Mouse (Mus musculus) heart, postnatal 0 days (tissue): Measurements from ENCODE around the gene Pla1a. TPM values are rescaled to one million over a fixed set of nuclear protein-coding genes. Genes with fewer than 3 reads are reported as not detected.

Source experiments
- ATAC-seq: fragments of 200-750 bp; cut with Nextera tagmentation; 2 replicates; pipeline ENCODE4 v1.8.0; 2017; ENCODE audit warnings: low read depth, moderate number of reproducible peaks, moderate library complexity; ENCODE audit not compliant: insufficient read depth
- DNase-seq: peaks from one replicate; pipeline ENCODE4 v3.0.0-alpha.2; 2016; ENCODE audit warnings: low spot score
- H3K27ac ChIP-seq: fragments of 300-500 bp; sonication (generic); 2 replicates; pipeline ENCODE4 v1.5.1; 2014; ENCODE audit warnings: low read depth, mild to moderate bottlenecking
- H3K27me3 ChIP-seq: fragments of 300-500 bp; sonication (generic); 2 replicates; pipeline ENCODE4 v1.6.1; 2014; ENCODE audit warnings: low read length, mixed read lengths; ENCODE audit not compliant: control insufficient read depth, insufficient read depth
- H3K36me3 ChIP-seq: fragments of 300-500 bp; sonication (generic); replicated peaks from 2 replicates; pipeline ENCODE4 v1.6.1; 2014; ENCODE audit warnings: low read length, mixed read lengths; ENCODE audit not compliant: control insufficient read depth, insufficient read depth
- H3K4me1 ChIP-seq: fragments of 300-500 bp; sonication (generic); 2 replicates; pipeline ENCODE4 v1.6.1; 2014; ENCODE audit warnings: antibody characterized with exemption; ENCODE audit not compliant: control insufficient read depth, insufficient read depth
- H3K4me2 ChIP-seq: fragments of 300-500 bp; sonication (generic); 2 replicates; pipeline ENCODE4 v1.6.1; 2014; ENCODE audit warnings: low read depth, mild to moderate bottlenecking, low read length, moderate library complexity
- H3K4me3 ChIP-seq: fragments of 300-500 bp; sonication (generic); 2 replicates; pipeline ENCODE4 v1.5.1; 2014; ENCODE audit warnings: low read depth, low read length
- H3K9ac ChIP-seq: fragments of 300-500 bp; sonication (generic); replicated peaks from 2 replicates; pipeline ENCODE4 v1.6.1; 2014; ENCODE audit warnings: low read depth, low read length, mixed read lengths
- H3K9me3 ChIP-seq: fragments of 300-500 bp; sonication (generic); replicated peaks from 2 replicates; pipeline ENCODE4 v1.6.1; 2016; ENCODE audit warnings: low read length; ENCODE audit not compliant: control insufficient read depth
- CTCF ChIP-seq: IDR thresholded peaks from 2 replicates; pipeline ENCODE4 v1.5.1; 2016; ENCODE audit warnings: antibody characterized with exemption, control low read depth, low read depth
- EP300 ChIP-seq: IDR thresholded peaks from 2 replicates; pipeline ENCODE4 v1.6.1; 2016; ENCODE audit warnings: antibody characterized with exemption, low read depth
- WGBS: fragments of 180-500 bp; shearing (Covaris S2); extraction: QIAGEN DNeasy Blood & Tissue Kit; methylation state at CpG from one replicate; pipeline ENCODE4 v1.1.7; 2014; 5-methylcytosine and 5-hydroxymethylcytosine counted together
- polyA plus RNA-seq: library from polyadenylated mRNA; unstranded; fragments of >200 nt; fragmentation: Nextera tagmentation; extraction: Ambion mirVana; gene quantifications from 2 replicates; pipeline ENCODE4 v1.2.1, GENCODE M21; 2015
- total RNA-seq: library from RNA; depleted of rRNA; stranded (reverse); fragments of >200 nt; gene quantifications from 2 replicates; pipeline ENCODE4 v1.2.3, GENCODE M21; 2014; ENCODE audit warnings: low replicate concordance

Gene Pla1a
- total and polyA plus RNA-seq, 2 experiments from 2014 or later: 4.9 to 13.4 TPM

GRCm38 (mm10) chr16:38396155-38396554 is 36.8 kb downstream of the Pla1a start:
- 24% methylated on average over 13 of the region's 13 CpGs for whole genome bisulfite sequencing
- H3K4me3 ChIP-seq: no peak overlapping the region
- no peak overlapping the region for H3K9ac ChIP-seq

GRCm38 (mm10) chr16:38395060-38395730 is 37.8 kb downstream of the Pla1a start:
- H3K9me3 ChIP-seq: no peaks in the 10 kb centered on the region
- DNase-seq (no peak), ATAC-seq (no peak)
- TF ChIP-seq CTCF: no peak
- no peak for TF ChIP-seq EP300
- H3K4me1 ChIP-seq: peaks cover 11% of the 10 kb centered on the region; the same call in 1 of the 2 replicates
- H3K27ac ChIP-seq: no peak overlapping the region
- H3K9ac ChIP-seq: no peak overlapping the region
- H3K4me2 ChIP-seq: no peak overlapping the region
- H3K36me3 ChIP-seq: no peaks in the 10 kb centered on the region
- H3K27me3 ChIP-seq: no peaks in the 10 kb centered on the region
- 71% methylated on average over 6 of the region's 6 CpGs for WGBS
- H3K4me3 ChIP-seq: no peak overlapping the region

More at GRCm38 (mm10) chr16:38396155-38396554, 36.8 kb downstream of the Pla1a start:
- Histone ChIP-seq H3K4me1 (peaks cover 11% of the 10 kb centered on the region; the same call in 1 of the 2 replicates), H3K9me3 (no peaks in the 10 kb centered on the region), H3K4me2 (peak overlapping the region; percentile 34), H3K27me3 (no peaks in the 10 kb centered on the region), H3K36me3 (no peaks in the 10 kb centered on the region), H3K27ac (peak overlapping the region; percentile 44; the same call in 1 of the 2 replicates)
- TF ChIP-seq CTCF (no peak), EP300 (no peak)
- DNase-seq: peak; percentile 60
- no peak; the same call in 1 of the 2 replicates for ATAC-seq

- no peak for TF ChIP-seq EP300
- TF ChIP-seq CTCF: no peak
- Histone ChIP-seq H3K9me3 (no peaks in the 10 kb centered on the region), H3K27me3 (no peaks in the 10 kb centered on the region), H3K36me3 (no peaks in the 10 kb centered on the region), H3K4me2 (no peak overlapping the region), H3K9ac (no peak overlapping the region), H3K27ac (peak overlapping the region; percentile 47), H3K4me1 (0 out of 2 replicates have a peak, but pooled peaks cover 2% of the 10 kb centered on the region), H3K4me3 (no peak overlapping the region)
- WGBS: 86% methylated on average over 8 of the region's 8 CpGs
- ATAC-seq (peak; percentile 30), DNase-seq (no peak)
These were observed 38.7 kb downstream of the Pla1a start for GRCm38 (mm10) chr16:38394191-38394618.

GRCm38 (mm10) chr16:38392126-38392894 is 40.6 kb downstream of the Pla1a start:
- ATAC-seq: peak; percentile 50
- 54% methylated on average over 23 of the region's 23 CpGs for WGBS

GRCm38 (mm10) chr16:38390322-38390721 is 42.6 kb downstream of the Pla1a start:
- no peak for TF ChIP-seq EP300
- no peak for TF ChIP-seq CTCF
- ATAC-seq (no peak), DNase-seq (no peak)
- 86% methylated on average over 7 of the region's 7 CpGs for WGBS
- H3K4me2 ChIP-seq: no peak overlapping the region
- H3K9me3 ChIP-seq: no peaks in the 10 kb centered on the region
- H3K27me3 ChIP-seq: no peaks in the 10 kb centered on the region
- no peaks in the 10 kb centered on the region for H3K36me3 ChIP-seq
- no peak overlapping the region for H3K4me3 ChIP-seq
- no peaks in the 10 kb centered on the region for H3K4me1 ChIP-seq
- no peak overlapping the region for H3K9ac ChIP-seq
- no peak overlapping the region for H3K27ac ChIP-seq

More at GRCm38 (mm10) chr16:38392126-38392894, 40.6 kb downstream of the Pla1a start:
- Histone ChIP-seq H3K36me3 (no peaks in the 10 kb centered on the region), H3K27me3 (no peaks in the 10 kb centered on the region), H3K4me2 (peak overlapping the region; percentile 45), H3K27ac (peak overlapping the region; percentile 72), H3K4me1 (no peaks in the 10 kb centered on the region), H3K9me3 (no peaks in the 10 kb centered on the region), H3K9ac (0 out of 2 replicates have a peak overlapping the region, but pooled peaks have one; percentile 1), H3K4me3 (peak overlapping the region; percentile 25)
- DNase-seq: peak; percentile 73
- TF ChIP-seq CTCF (no peak), EP300 (no peak)
